Comparison of ENCODE assay signal across 8 mouse cellular contexts in the genomic region with DNA sequence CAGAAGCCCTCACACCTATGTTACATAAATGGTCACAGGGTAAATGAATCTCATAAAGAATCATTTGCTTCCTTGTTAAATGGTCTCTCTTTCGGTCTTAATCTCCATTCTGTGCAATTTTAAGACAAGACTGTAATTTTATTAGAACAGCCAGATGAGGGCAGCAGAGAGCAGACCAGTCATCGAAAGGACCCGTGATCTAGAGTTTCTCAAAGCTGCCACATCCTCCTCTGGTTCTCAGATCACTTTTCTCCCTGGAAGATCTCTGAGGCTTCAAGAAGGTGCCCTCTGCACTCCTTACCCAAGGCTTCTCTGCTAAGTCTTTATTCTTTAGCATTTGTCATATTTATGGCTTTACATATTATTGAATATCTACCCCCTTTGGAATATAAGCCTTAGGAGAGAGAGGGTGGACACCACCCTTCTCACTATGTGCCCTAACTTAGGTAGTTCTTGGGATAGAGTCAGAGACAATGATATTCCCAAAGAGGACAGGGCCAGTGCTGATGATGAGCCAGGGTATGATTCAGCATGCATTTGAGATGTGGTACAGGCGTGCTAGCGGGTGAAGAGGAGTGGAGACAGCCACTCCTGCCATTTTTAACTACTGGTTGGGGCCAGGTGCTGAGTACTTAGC. TPM values are rescaled to one million over a fixed set of nuclear protein-coding genes. Genes with fewer than 3 reads are reported as not detected.
DNase-seq lines count a peak whose midpoint lies in the region; TF ChIP-seq lines count a peak whose summit lies in the region.

No protein-coding gene starts in this region.

- TF ChIP-seq EP300 in ES-Bruce4 (IDR thresholded peaks at IDR 0.05; ENCODE audit: insufficient read depth, low read depth, low read length): no peak

- H3K27me3 ChIP-seq in ES-Bruce4 (ENCODE audit: control insufficient read depth, insufficient read depth, low read length, poor library complexity, severe bottlenecking): no peaks in the 10 kb centered on the region
- no peaks in the 10 kb centered on the region for H3K27me3 ChIP-seq in liver, adult 2 months (ENCODE audit: control insufficient read depth, insufficient read depth, low read length)

- H3K9ac ChIP-seq in ES-Bruce4 (ENCODE audit: low read depth, poor library complexity, severe bottlenecking): no peak overlapping the region
- H3K9ac ChIP-seq in liver, adult 2 months (ENCODE audit: low read depth, low read length): no peak overlapping the region

- peak; percentile 70 for DNase-seq in A20 (ENCODE audit: low read depth, low spot score)
- DNase-seq in c-Kit-positive CD71-positive TER-119-positive erythroid progenitor cells, embryonic 14.5 days (ENCODE audit: low spot score): peak; percentile 62
- peak; percentile 74 for DNase-seq in forelimb bud, embryonic 11.5 days (ENCODE audit: low read depth, low spot score)
- DNase-seq in hindlimb bud, embryonic 11.5 days (ENCODE audit: extremely low spot score, low read depth, low spot score): peak; percentile 69
- peak; percentile 62 for DNase-seq in liver, adult 2 months (ENCODE audit: extremely low read depth, low read depth, low spot score)
- DNase-seq in neural tube, embryonic 10.5 days (ENCODE audit: extremely low spot score, low spot score): peak; percentile 46
- DNase-seq in thymus, postnatal 25 days: peak; percentile 51

- no peak overlapping the region for H3K27ac ChIP-seq in ES-Bruce4 (ENCODE audit: insufficient read depth, low read length)
- H3K27ac ChIP-seq in liver, adult 2 months (replicated peaks; ENCODE audit: insufficient read depth, low read depth, low read length): no peak overlapping the region

- no peaks in the 10 kb centered on the region for H3K4me1 ChIP-seq in ES-Bruce4 (ENCODE audit: control insufficient read depth, insufficient read depth, low read length)
- H3K4me1 ChIP-seq in liver, adult 2 months (ENCODE audit: control insufficient read depth, insufficient read depth, low read length): peaks cover 5% of the 10 kb centered on the region; the same call in 1 of the 2 replicates

- H3K79me2 ChIP-seq in liver, adult 2 months (ENCODE audit: control insufficient read depth, insufficient read depth, low read length): no peaks in the 10 kb centered on the region

- H3K4me3 ChIP-seq in ES-Bruce4 (ENCODE audit: low read depth, low read length): no peak overlapping the region
- no peak overlapping the region for H3K4me3 ChIP-seq in liver, adult 2 months (ENCODE audit: insufficient read depth, low read depth, low read length)

- WGBS in liver, adult 2 months: 42% methylated on average over 5 of the region's 5 CpGs

- no peaks in the 10 kb centered on the region for H3K9me3 ChIP-seq in ES-Bruce4 (replicated peaks; ENCODE audit: control insufficient read depth, insufficient read depth, low read length, poor library complexity, severe bottlenecking)

- TF ChIP-seq POLR2A in ES-Bruce4 (IDR thresholded peaks at IDR 0.05; ENCODE audit: insufficient read depth, low read length): no peak
- no peak for TF ChIP-seq POLR2A in liver, adult 2 months (IDR thresholded peaks at IDR 0.05; ENCODE audit: extremely low read depth, insufficient read depth, low read length)

- no peaks in the 10 kb centered on the region for H3K36me3 ChIP-seq in ES-Bruce4 (ENCODE audit: control insufficient read depth, insufficient read depth, low read length, poor library complexity, severe bottlenecking)
- H3K36me3 ChIP-seq in liver, adult 2 months (ENCODE audit: control insufficient read depth, insufficient read depth, low read length): no peaks in the 10 kb centered on the region

- peak; percentile 33 for TF ChIP-seq CTCF in ES-Bruce4 (IDR thresholded peaks at IDR 0.05; ENCODE audit: low read depth, low read length)
- TF ChIP-seq CTCF in liver, adult 2 months (IDR thresholded peaks at IDR 0.05; ENCODE audit: low read depth, low read length): peak; percentile 63

RNA-seq across cellular contexts. Expression of gene Lrrc9, which starts 20.3 kb away (rescaled TPM):
- polyA plus RNA-seq in ES-Bruce4 (2011; ENCODE audit: insufficient read depth, insufficient read length, low read depth, missing spikeins): 3.6 and 4.6 TPM in 2 replicates
- under 0.01 TPM in 1 of 2 replicates, not detected in the other for total RNA-seq in liver, adult 2 months (2014; rRNA removed)
- not detected in 2 replicates for polyA plus RNA-seq in liver, adult 2 months (2012; rRNA removed)

RNA-seq across cellular contexts. Expression of gene Rtn1, which starts 53.2 kb away (rescaled TPM):
- 6.3 and 6.6 TPM in 2 replicates for polyA plus RNA-seq in ES-Bruce4 (2011; ENCODE audit: insufficient read depth, insufficient read length, low read depth, missing spikeins)
- 0.46 and 0.47 TPM in 2 replicates for total RNA-seq in liver, adult 2 months (2014; rRNA removed)
- 0.76 and 1.4 TPM in 2 replicates for polyA plus RNA-seq in liver, adult 2 months (2012; rRNA removed)
